ENCODE assay signal across 16 mouse cellular contexts in genomic region chr2:164641129-164641528, GRCm38 (mm10). TPM values are rescaled to one million over a fixed set of nuclear protein-coding genes. Genes with fewer than 3 reads are reported as not detected.
DNase-seq lines count a peak whose midpoint lies in the region; ATAC-seq and TF ChIP-seq lines count a peak whose summit lies in the region.
"Had no signal": no experiment of that assay in that cellular context is flagged by ENCODE, and none has a peak within 500 bp of the region (broad histone marks: within the 10 kb centered on the region; RNA-seq: fewer than 3 reads in every experiment).

No protein-coding gene starts in this region.

- ATAC-seq in kidney, embryonic 16.5 days (ENCODE audit: low FRiP score, low TSS enrichment) = no peak
- ATAC-seq in megakaryocyte, adult 5-6 weeks (ENCODE audit: poor library complexity, severe bottlenecking) = peak; percentile 100
- ATAC-seq: activated CD4-positive, CD25-positive, alpha-beta regulatory T cell, adult 4 months had no signal

- no peak for TF ChIP-seq POLR2A in kidney, adult 2 months (IDR thresholded peaks at IDR 0.05; ENCODE audit: low read depth, low read length)

- H3K27ac ChIP-seq in kidney, adult 2 months (ENCODE audit: insufficient read depth, low read depth, low read length) = peak overlapping the region; percentile 22; the same call in 1 of the 2 replicates
- H3K27ac ChIP-seq in kidney, embryonic 16.5 days (ENCODE audit: low read length) = no peak overlapping the region
- no peak overlapping the region for H3K27ac ChIP-seq in midbrain, embryonic 10.5 days (replicated peaks)
- H3K27ac ChIP-seq: hindbrain, embryonic 12.5 days; left cerebral cortex, adult 2 months; limb, embryonic 15.5 days had no signal

- intact Hi-C loops in gastrocnemius, postnatal 36 days (cut with DNase I) = no loop called here
- intact Hi-C loops in gastrocnemius, postnatal 14 days (cut with DNase I; ENCODE audit: low total_unique reads) = no loop called here

- no peak overlapping the region for H3K4me2 ChIP-seq in kidney, embryonic 16.5 days (replicated peaks; ENCODE audit: low read depth, low read length)
- H3K4me2 ChIP-seq: heart, embryonic 11.5 days; hindbrain, embryonic 12.5 days; limb, embryonic 15.5 days had no signal

- 32% methylated on average over 7 of the region's 7 CpGs for WGBS in kidney, adult 2 months
- WGBS in kidney, embryonic 16.5 days = 63% methylated on average over 7 of the region's 7 CpGs
- WGBS in midbrain, embryonic 10.5 days = 63% methylated on average over 7 of the region's 7 CpGs

- no peaks in the 10 kb centered on the region for H3K27me3 ChIP-seq in kidney, adult 2 months (replicated peaks; ENCODE audit: control insufficient read depth, insufficient read depth, low read length)
- no peaks in the 10 kb centered on the region for H3K27me3 ChIP-seq in kidney, embryonic 16.5 days (ENCODE audit: insufficient read depth, low read length)
- H3K27me3 ChIP-seq in midbrain, embryonic 10.5 days (ENCODE audit: low read depth, poor library complexity, severe bottlenecking) = no peaks in the 10 kb centered on the region
- H3K27me3 ChIP-seq: hindbrain, embryonic 12.5 days; limb, embryonic 15.5 days had no signal

- no peak overlapping the region for H3K4me3 ChIP-seq in kidney, adult 2 months (ENCODE audit: insufficient read depth, low read depth, low read length)
- H3K4me3 ChIP-seq in kidney, embryonic 16.5 days (ENCODE audit: low read length) = no peak overlapping the region
- no peak overlapping the region for H3K4me3 ChIP-seq in midbrain, embryonic 10.5 days
- H3K4me3 ChIP-seq: hindbrain, embryonic 12.5 days; left cerebral cortex, adult 2 months; limb, embryonic 15.5 days had no signal

- no peak for TF ChIP-seq CTCF in kidney, adult 2 months (conservative IDR thresholded peaks at IDR 0.05; ENCODE audit: insufficient read depth, insufficient read length, low read depth, low read length)

- DNase-seq in kidney, adult 2 months = peak; percentile 53
- peak; percentile 69 for DNase-seq in ES-CJ7 (ENCODE audit: low read depth, low spot score)
- peak; percentile 18 for DNase-seq in c-Kit-positive CD71-negative TER-119-negative erythroid progenitor cells, embryonic 14.5 days (ENCODE audit: low read depth)
- no peak for DNase-seq in gastrocnemius, postnatal 36 days
- DNase-seq in gastrocnemius, postnatal 14 days = no peak
- no peak for DNase-seq in midbrain, embryonic 10.5 days (ENCODE audit: low spot score)
- DNase-seq: right cerebral cortex, adult 18-20 months; thymus, postnatal 25 days had no signal

- peaks cover 9% of the 10 kb centered on the region for H3K4me1 ChIP-seq in kidney, adult 2 months (ENCODE audit: control insufficient read depth, insufficient read depth, low read length)
- H3K4me1 ChIP-seq in kidney, embryonic 16.5 days (ENCODE audit: insufficient read depth, low read length) = 0 out of 2 replicates have a peak, but pooled peaks cover 7% of the 10 kb centered on the region
- no peaks in the 10 kb centered on the region for H3K4me1 ChIP-seq in midbrain, embryonic 10.5 days
- H3K4me1 ChIP-seq: hindbrain, embryonic 12.5 days; limb, embryonic 15.5 days had no signal

- no peaks in the 10 kb centered on the region for H3K36me3 ChIP-seq in kidney, adult 2 months (ENCODE audit: control insufficient read depth, insufficient read depth, low read length)
- H3K36me3 ChIP-seq in kidney, embryonic 16.5 days (ENCODE audit: insufficient read depth, low read length) = no peaks in the 10 kb centered on the region
- no peaks in the 10 kb centered on the region for H3K36me3 ChIP-seq in midbrain, embryonic 10.5 days
- H3K36me3 ChIP-seq: hindbrain, embryonic 12.5 days; limb, embryonic 15.5 days had no signal

- no peak overlapping the region for H3K9ac ChIP-seq in kidney, embryonic 16.5 days (replicated peaks; ENCODE audit: low read length)
- H3K9ac ChIP-seq: hindbrain, embryonic 12.5 days; limb, embryonic 15.5 days had no signal

- H3K9me3 ChIP-seq in kidney, embryonic 16.5 days (ENCODE audit: low read length) = peaks cover 4% of the 10 kb centered on the region; the same call in 1 of the 2 replicates
- no peaks in the 10 kb centered on the region for H3K9me3 ChIP-seq in midbrain, embryonic 10.5 days (replicated peaks)
- H3K9me3 ChIP-seq: hindbrain, embryonic 12.5 days; limb, embryonic 15.5 days had no signal

RNA-seq across cellular contexts. Expression of gene Wfdc16, which starts 2.5 kb away (rescaled TPM):
- polyA plus RNA-seq in kidney, adult 2 months (2012; rRNA removed) = 9.2 and 10.3 TPM in 2 replicates
- polyA plus RNA-seq in kidney, embryonic 16.5 days (2015; fragmentation: Nextera tagmentation; extraction: Ambion mirVana) = not detected in 2 replicates
- not detected in 2 replicates for total RNA-seq in megakaryocyte, adult 5-6 weeks (2015)
- total RNA-seq in megakaryocyte, adult 5-6 weeks (2017) = not detected in 2 replicates
- not detected for total RNA-seq in gastrocnemius, postnatal 36 days (2021)
- total RNA-seq in gastrocnemius, postnatal 14 days (2021) = not detected
- polyA plus RNA-seq in midbrain, embryonic 10.5 days (2016; fragmentation: Nextera tagmentation; extraction: Ambion mirVana) = not detected in 2 replicates
- total RNA-seq: left cerebral cortex, adult 2 months had no signal
- polyA plus RNA-seq: activated CD4-positive, CD25-positive, alpha-beta regulatory T cell, adult 4 months; heart, embryonic 11.5 days; hindbrain, embryonic 12.5 days; limb, embryonic 15.5 days; neural tube, embryonic 11.5 days had no signal

RNA-seq across cellular contexts. Expression of gene Wfdc10, which starts 14.7 kb away (rescaled TPM):
- polyA plus RNA-seq in kidney, adult 2 months (2012; rRNA removed) = not detected in 2 replicates
- polyA plus RNA-seq in kidney, embryonic 16.5 days (2015; fragmentation: Nextera tagmentation; extraction: Ambion mirVana) = not detected in 2 replicates
- not detected in 2 replicates for total RNA-seq in megakaryocyte, adult 5-6 weeks (2015)
- not detected in 2 replicates for total RNA-seq in megakaryocyte, adult 5-6 weeks (2017)
- total RNA-seq in gastrocnemius, postnatal 36 days (2021) = not detected
- not detected for total RNA-seq in gastrocnemius, postnatal 14 days (2021)
- not detected in 2 replicates for polyA plus RNA-seq in midbrain, embryonic 10.5 days (2016; fragmentation: Nextera tagmentation; extraction: Ambion mirVana)
- total RNA-seq: left cerebral cortex, adult 2 months had no signal
- polyA plus RNA-seq: activated CD4-positive, CD25-positive, alpha-beta regulatory T cell, adult 4 months; hindbrain, embryonic 12.5 days; limb, embryonic 15.5 days; neural tube, embryonic 11.5 days had no signal

RNA-seq across cellular contexts. Expression of gene Wfdc9, which starts 15.3 kb away (rescaled TPM):
- not detected in 2 replicates for polyA plus RNA-seq in kidney, adult 2 months (2012; rRNA removed)
- not detected in 2 replicates for polyA plus RNA-seq in kidney, embryonic 16.5 days (2015; fragmentation: Nextera tagmentation; extraction: Ambion mirVana)
- total RNA-seq in megakaryocyte, adult 5-6 weeks (2015) = not detected in 2 replicates
- not detected in 2 replicates for total RNA-seq in megakaryocyte, adult 5-6 weeks (2017)
- not detected for total RNA-seq in gastrocnemius, postnatal 36 days (2021)
- not detected for total RNA-seq in gastrocnemius, postnatal 14 days (2021)
- not detected in 2 replicates for polyA plus RNA-seq in midbrain, embryonic 10.5 days (2016; fragmentation: Nextera tagmentation; extraction: Ambion mirVana)
- total RNA-seq: left cerebral cortex, adult 2 months had no signal
- polyA plus RNA-seq: activated CD4-positive, CD25-positive, alpha-beta regulatory T cell, adult 4 months; heart, embryonic 11.5 days; hindbrain, embryonic 12.5 days; limb, embryonic 15.5 days; neural tube, embryonic 11.5 days had no signal

RNA-seq across cellular contexts. Expression of gene Wfdc8, which starts 27.7 kb away (rescaled TPM):
- polyA plus RNA-seq in kidney, adult 2 months (2012; rRNA removed) = not detected in 2 replicates
- polyA plus RNA-seq in kidney, embryonic 16.5 days (2015; fragmentation: Nextera tagmentation; extraction: Ambion mirVana) = not detected in 2 replicates
- total RNA-seq in megakaryocyte, adult 5-6 weeks (2015) = not detected in 2 replicates
- total RNA-seq in megakaryocyte, adult 5-6 weeks (2017) = not detected in 2 replicates
- not detected for total RNA-seq in gastrocnemius, postnatal 36 days (2021)
- not detected for total RNA-seq in gastrocnemius, postnatal 14 days (2021)
- not detected in 2 replicates for polyA plus RNA-seq in midbrain, embryonic 10.5 days (2016; fragmentation: Nextera tagmentation; extraction: Ambion mirVana)
- total RNA-seq: left cerebral cortex, adult 2 months had no signal
- polyA plus RNA-seq: activated CD4-positive, CD25-positive, alpha-beta regulatory T cell, adult 4 months; heart, embryonic 11.5 days; hindbrain, embryonic 12.5 days; limb, embryonic 15.5 days; neural tube, embryonic 11.5 days had no signal

RNA-seq across cellular contexts. Expression of gene Wfdc6b, which starts 27.8 kb away (rescaled TPM):
- not detected in 2 replicates for polyA plus RNA-seq in kidney, adult 2 months (2012; rRNA removed)
- not detected in 2 replicates for polyA plus RNA-seq in kidney, embryonic 16.5 days (2015; fragmentation: Nextera tagmentation; extraction: Ambion mirVana)
- total RNA-seq in megakaryocyte, adult 5-6 weeks (2015) = not detected in 2 replicates
- total RNA-seq in megakaryocyte, adult 5-6 weeks (2017) = not detected in 2 replicates
- total RNA-seq in gastrocnemius, postnatal 36 days (2021) = not detected
- total RNA-seq in gastrocnemius, postnatal 14 days (2021) = not detected
- polyA plus RNA-seq in midbrain, embryonic 10.5 days (2016; fragmentation: Nextera tagmentation; extraction: Ambion mirVana) = not detected in 2 replicates
- total RNA-seq: left cerebral cortex, adult 2 months had no signal
- polyA plus RNA-seq: activated CD4-positive, CD25-positive, alpha-beta regulatory T cell, adult 4 months; heart, embryonic 11.5 days; hindbrain, embryonic 12.5 days; limb, embryonic 15.5 days; neural tube, embryonic 11.5 days had no signal

Comparison
In these comparisons a context has a peak if more than half of its experiments do, and no peak if none do; other contexts are left out.
1. DNase-seq: peak in kidney, adult 2 months (single experiment), ES-CJ7 (single experiment) and c-Kit-positive CD71-negative TER-119-negative erythroid progenitor cells, embryonic 14.5 days (single experiment); none in gastrocnemius, postnatal 36 days (0 of 2), gastrocnemius, postnatal 14 days (single experiment) and midbrain, embryonic 10.5 days (single experiment).